Mouse (Mus musculus) frontal cortex, postnatal 10 days (tissue): ENCODE data around the gene BC107364.
A peak's percentile ranks its signal among the peaks of the same experiment; 100 is the strongest.
"Not testable (repeated sequence)": the region's sequence is repeated elsewhere in the genome, so short reads cannot be mapped to it uniquely, and the experiment has no call there.

Source experiments
- DNase-seq, 2 experiments: peaks; one replicate each; pipeline ENCODE4 v3.0.0; 2022; ENCODE audit warnings: low spot score in 2 of 2, mixed read lengths in 1 of 2

BC107364 gene

GRCm38 (mm10) chr3:96452262-96452661, at the start of gene BC107364:
Gene BC107364, minus strand, starts transcription at chr3:96452306.
- not testable (repeated sequence) for DNase-seq

DNA sequence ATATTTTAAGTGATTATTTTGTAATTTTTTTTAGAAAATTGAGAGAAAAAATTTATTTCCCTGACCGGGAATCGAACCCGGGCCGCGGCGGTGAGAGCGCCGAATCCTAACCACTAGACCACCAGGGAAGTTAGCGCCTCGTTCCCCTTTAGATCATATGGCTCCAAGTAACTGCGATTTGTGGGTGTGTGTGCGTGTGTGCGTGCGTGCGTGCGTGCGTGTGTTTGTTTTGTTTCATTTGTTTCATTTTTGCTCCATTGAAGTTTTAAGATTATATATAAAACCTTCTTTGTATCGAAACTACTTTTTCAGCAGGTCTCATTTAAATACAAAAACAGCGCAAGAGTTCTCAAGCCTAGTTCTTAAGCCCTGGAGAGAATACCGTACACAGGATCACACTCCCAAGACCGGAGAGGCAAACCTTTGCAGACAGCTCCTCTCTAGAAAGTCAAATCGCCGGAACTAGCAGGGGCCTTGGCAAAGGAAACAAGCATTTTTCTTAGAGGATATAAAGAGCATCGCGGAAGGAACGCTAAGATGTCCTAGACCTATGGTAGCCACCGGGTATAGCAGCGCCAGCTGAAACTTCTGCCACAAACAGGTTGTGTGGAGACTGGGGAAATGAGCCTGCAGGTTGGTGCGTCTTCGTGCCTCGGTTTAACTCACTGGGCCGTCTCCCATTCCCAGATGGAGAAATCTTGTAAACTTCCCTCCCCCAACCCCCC, 49.4 kb upstream of the BC107364 start:
- peak; percentile 57 to 83 for DNase-seq

DNA sequence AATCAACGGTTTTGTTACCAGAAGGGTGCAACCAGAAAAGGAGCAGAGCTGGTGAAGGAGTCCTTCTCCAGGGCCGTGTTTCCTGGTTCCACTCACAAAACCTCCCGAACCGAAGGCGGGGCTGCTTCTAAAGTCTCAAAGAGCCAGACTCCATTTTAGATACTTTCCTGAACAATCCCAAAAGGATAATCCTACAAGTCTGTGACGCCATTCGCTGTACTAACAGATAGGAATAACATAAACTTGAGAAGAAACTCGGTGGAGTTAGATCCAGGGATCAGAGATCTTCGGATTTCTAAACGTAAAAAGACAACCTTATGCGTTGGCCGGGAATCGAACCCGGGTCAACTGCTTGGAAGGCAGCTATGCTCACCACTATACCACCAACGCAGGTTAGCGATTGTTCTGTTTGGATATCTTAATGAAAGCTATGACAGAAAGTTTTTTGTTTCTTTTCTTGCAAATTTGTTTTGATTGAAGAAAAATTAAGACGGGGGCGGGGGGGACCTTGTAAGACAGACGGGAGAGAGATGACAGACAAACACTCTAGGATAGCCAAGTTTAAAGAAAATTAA, 48.7 kb upstream of the BC107364 start:
- peak; percentile 65 to 85 for DNase-seq

DNA sequence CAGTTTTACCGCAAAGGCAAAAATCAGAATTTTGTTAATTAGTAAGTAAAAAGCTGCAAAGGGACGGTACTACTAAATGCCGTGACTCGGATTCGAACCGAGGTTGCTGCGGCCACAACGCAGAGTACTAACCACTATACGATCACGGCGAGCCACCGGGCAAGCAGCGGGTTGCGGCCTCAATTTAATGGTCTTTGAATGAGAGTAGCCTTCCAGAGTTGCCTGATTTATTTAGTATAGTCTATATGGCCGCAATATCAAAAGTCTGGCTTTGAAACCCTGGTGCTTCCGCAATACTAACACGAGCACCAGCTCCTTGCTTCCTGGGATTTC, 48.1 kb upstream of the BC107364 start:
- peak; percentile 84 to 91 for DNase-seq

GRCm38 (mm10) chr3:96499481-96500288, 47.6 kb upstream of the BC107364 start:
- peak; percentile 43 to 70 for DNase-seq

DNA sequence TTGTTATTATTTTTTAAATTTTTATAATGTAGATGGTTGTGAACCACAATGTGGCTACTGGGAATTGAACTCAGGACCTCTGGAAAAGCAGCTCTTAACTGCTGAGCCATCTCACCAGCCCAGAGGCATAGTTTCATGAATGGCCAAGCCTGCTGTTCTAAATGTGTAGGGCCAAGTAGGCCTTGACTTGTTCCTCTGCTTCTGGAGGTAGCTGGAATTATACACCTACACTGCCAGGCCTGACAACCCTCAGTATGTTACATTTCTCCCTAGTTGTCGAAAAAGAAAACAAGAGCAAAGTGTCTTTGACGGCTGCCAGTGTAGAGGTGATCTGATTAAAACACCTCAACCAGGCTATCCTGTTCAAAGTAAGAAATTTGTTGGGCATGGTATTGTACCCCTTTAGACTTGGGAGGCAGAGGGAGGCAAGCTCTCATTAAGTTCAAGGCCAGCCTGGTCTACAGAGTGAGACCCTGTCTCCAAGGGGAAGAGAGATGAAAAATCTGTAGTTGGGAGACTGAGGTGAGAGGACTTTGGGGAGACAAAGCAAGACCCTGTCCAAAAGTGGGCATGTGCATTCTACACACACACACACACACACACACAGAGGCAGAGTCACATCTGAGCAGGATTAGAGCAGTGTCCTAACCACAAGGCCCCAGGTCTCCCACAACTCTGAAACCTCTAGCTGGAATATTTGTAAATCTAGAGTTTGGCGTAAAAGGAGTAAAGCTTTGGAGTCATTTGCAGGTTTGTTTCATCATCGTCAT, 46.6 kb upstream of the BC107364 start:
- no peak for DNase-seq

GRCm38 (mm10) chr3:96497451-96498028, 45.4 kb upstream of the BC107364 start:
- DNase-seq = peak; percentile 60 to 80

DNA sequence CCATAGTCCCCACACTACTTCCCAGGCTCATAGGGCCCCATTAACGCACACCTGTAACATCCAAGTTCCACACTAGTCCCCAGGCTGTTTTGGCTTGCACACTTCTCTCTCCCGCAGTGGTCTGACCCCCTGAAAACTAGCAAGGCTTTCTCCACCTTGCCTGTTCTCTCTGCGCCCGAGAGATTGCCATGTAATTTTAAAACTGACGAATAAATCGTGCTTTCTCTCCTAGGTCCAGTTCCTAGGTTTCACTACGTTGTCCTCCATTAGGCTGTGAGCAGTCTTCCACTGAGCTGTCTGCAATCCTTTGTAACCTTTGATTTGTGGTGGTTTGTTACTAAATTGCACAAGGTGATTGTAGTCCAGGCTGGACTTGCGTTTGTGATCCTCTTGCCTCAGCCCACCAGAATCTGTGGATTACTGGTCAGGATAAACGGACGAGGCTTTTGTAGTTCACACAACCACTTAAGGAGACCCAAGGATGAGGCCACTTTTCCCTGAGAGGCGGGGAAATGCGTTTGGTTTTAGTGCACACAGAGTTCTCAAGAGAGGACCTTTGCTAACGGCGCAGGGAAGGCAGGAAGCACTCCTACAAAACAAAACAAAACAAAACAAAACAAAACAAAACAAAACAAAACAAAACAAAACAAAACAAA, 44.6 kb upstream of the BC107364 start:
- not testable (repeated sequence) for DNase-seq

- DNase-seq = no peak
These were observed 44.1 kb upstream of the BC107364 start for GRCm38 (mm10) chr3:96496216-96496615.

- DNase-seq = no peak
These were observed 43.5 kb upstream of the BC107364 start for GRCm38 (mm10) chr3:96495490-96496210.

DNA sequence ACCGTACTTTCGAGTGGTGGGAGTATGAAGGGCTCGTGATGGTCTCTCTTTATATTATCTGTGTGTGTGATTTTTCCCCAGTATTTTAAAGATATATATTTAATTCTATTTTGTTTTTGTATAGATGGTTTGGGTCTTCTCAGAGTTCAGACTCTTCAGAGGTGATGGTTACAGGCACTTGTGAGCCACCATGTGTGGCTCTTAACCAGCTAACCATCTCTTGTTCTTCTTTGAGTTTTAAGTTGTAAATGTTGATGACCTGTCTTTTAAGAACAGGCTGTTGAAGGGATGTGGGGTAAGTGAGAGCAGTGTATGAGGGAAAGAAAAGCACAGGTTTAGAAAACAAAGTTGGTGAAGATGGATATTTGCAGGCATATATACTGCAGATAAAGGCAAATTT, 42.8 kb upstream of the BC107364 start:
- no peak for DNase-seq

- DNase-seq = not testable (repeated sequence)
These were observed 42.4 kb upstream of the BC107364 start for GRCm38 (mm10) chr3:96494456-96494855.

DNA sequence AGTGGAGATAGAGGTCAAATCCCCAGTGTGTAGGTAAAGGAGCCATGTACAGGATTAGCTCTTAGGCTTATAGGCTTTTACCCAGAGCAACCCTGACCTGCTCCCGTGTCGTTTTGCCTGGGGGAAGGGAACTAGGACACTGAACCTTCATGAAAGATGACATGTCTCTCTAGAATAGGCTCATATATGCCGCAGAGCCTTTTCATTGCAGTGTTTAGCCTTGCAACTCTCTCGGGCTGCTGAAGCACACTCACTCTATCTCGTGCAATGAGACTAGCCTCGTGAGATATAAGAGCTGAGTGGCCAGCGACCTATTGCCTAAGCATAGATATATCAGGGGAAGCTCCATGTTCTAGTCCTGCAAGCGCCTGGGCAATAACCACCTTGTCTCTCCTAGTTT, 37.5 kb upstream of the BC107364 start:
- DNase-seq = not testable (repeated sequence)

- DNase-seq = not testable (repeated sequence)
These were observed 37.0 kb upstream of the BC107364 start for GRCm38 (mm10) chr3:96488907-96489629.

DNA sequence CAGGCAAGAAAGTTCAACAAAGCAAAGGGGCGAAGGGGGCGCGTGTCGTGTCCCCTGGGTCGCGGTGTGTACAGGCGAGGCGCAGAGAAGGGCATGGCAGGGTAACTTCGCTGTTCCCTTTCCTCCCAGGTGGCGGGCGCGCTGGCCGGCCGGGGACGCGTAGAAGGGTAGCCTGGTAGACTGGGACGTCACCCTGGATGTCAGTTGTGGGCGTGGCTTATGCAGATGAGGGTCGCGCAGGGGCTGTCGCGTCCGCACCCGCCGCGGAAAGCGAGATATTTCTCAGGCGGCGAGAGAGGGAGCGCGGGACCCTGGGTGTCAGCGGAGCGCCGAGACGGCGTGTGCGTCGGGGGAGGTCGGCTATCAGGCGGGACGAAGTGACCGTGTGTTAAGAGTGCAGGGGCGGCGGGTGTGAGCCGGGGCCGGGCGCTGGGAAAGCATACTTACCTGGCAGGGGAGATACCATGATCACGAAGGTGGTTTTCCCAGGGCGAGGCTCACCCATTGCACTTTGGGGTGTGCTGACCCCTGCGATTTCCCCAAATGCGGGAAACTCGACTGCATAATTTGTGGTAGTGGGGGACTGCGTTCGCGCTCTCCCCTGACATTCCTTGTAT, 36.3 kb upstream of the BC107364 start:
- DNase-seq = not testable (repeated sequence)

DNA sequence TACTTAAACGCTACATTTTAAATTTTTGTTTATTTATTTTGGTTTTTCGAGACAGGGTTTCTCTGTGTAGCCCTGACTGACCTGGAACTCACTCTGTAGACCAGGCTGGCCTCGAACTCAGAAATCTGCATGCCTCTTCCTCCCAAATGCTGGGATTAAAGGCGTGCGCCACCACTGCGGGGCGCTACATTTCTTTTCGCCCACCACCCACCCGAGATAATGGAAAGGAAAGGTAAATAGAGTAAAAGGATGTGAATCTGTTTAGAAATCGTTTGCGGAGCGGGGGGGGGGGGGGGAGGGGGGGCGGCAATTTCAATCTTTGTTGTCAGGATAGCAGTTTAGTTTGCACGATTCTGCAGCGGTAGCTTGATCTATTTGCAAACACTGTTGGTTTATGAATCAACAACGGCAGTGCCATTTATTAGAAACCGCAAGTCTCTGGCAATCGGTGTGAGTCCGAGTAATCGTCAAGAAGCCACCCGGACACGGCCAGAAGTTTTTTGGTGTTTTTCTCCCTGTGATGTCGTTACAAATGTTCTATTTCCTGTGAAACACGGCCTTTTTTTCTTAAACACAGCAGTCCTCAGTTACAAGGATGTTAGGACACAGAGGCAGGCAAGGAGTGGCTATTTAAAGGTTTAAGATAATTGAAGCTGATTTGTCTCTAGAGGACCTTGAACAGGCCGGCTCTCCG, 35.6 kb upstream of the BC107364 start:
- no peak for DNase-seq

- DNase-seq = not testable (repeated sequence)
These were observed 34.9 kb upstream of the BC107364 start for GRCm38 (mm10) chr3:96486828-96487559.
